Mouse (Mus musculus) cerebellum, adult 9-10 months (tissue): ENCODE data around the gene Gm29797.

ENCODE experiments used
- DNase-seq: peaks from one replicate; pipeline ENCODE4 v3.0.0; 2022

Gm29797 gene

GRCm38 (mm10) chr2:181706668-181707067 lies 49.8 kb downstream of the Gm29797 start:
- DNase-seq, result no peak
